Mouse (Mus musculus) erythroblast, embryonic 14.5 days (primary cell): Measurements from ENCODE around the gene Cwc15.

Source experiments
- GATA1 ChIP-seq: IDR thresholded peaks from 2 replicates; pipeline ENCODE4 v1.6.1; 2012; ENCODE audit warnings: low read length, inconsistent platforms, mixed read lengths
- TAL1 ChIP-seq: IDR thresholded peaks from 3 replicates; pipeline ENCODE4 v1.6.1; 2012; ENCODE audit warnings: low read length, inconsistent platforms, mixed read lengths

GRCm38 (mm10) chr9:14498896-14499705, 1.3 kb upstream of the Cwc15 start:
- no peak for TF ChIP-seq GATA1
- TF ChIP-seq TAL1: no peak
